11 mouse cellular contexts compared by ENCODE assay signal in genomic region chr8:120940287-120940686, GRCm38 (mm10).
A peak's percentile ranks its signal among the peaks of the same experiment; 100 is the strongest.
DNase-seq lines count a peak whose midpoint lies in the region; ATAC-seq and TF ChIP-seq lines count a peak whose summit lies in the region.
"Had no signal": no experiment of that assay in that cellular context is flagged by ENCODE, and none has a peak within 500 bp of the region (broad histone marks: within the 10 kb centered on the region; RNA-seq: fewer than 3 reads in every experiment).

No protein-coding gene starts in this region.

- peaks cover 39% of the 10 kb centered on the region for H3K4me1 ChIP-seq in hindbrain, embryonic 10.5 days (replicated peaks)
- no peaks in the 10 kb centered on the region for H3K4me1 ChIP-seq in hindbrain, postnatal 0 days (ENCODE audit: insufficient read depth, low read length)
- H3K4me1 ChIP-seq in limb, embryonic 10.5 days, result peaks cover 52% of the 10 kb centered on the region
- no peaks in the 10 kb centered on the region for H3K4me1 ChIP-seq in forebrain, embryonic 13.5 days

- intact Hi-C loops in gastrocnemius, postnatal 14 days (cut with DNase I; ENCODE audit: low total_unique reads), result no loop called here

- no peak for TF ChIP-seq CTCF in hindbrain, postnatal 0 days (IDR thresholded peaks at IDR 0.05; ENCODE audit: low read depth)

- H3K36me3 ChIP-seq in hindbrain, embryonic 10.5 days, result no peaks in the 10 kb centered on the region
- no peaks in the 10 kb centered on the region for H3K36me3 ChIP-seq in hindbrain, postnatal 0 days (ENCODE audit: insufficient read depth, low read length)
- H3K36me3 ChIP-seq in limb, embryonic 10.5 days, result no peaks in the 10 kb centered on the region
- H3K36me3 ChIP-seq in forebrain, embryonic 13.5 days (ENCODE audit: poor library complexity, severe bottlenecking), result no peaks in the 10 kb centered on the region
- H3K36me3 ChIP-seq: forebrain, embryonic 12.5 days had no signal

- no peak overlapping the region for H3K4me3 ChIP-seq in hindbrain, embryonic 10.5 days
- H3K4me3 ChIP-seq in hindbrain, postnatal 0 days (ENCODE audit: low read length), result no peak overlapping the region
- 0 out of 2 replicates have a peak overlapping the region, but pooled peaks have one; percentile 9 for H3K4me3 ChIP-seq in limb, embryonic 10.5 days
- H3K4me3 ChIP-seq in forebrain, embryonic 13.5 days, result no peak overlapping the region
- H3K4me3 ChIP-seq: forebrain, embryonic 12.5 days had no signal

- H3K9me3 ChIP-seq in hindbrain, embryonic 10.5 days, result no peaks in the 10 kb centered on the region
- no peaks in the 10 kb centered on the region for H3K9me3 ChIP-seq in hindbrain, postnatal 0 days (ENCODE audit: low read length)
- no peaks in the 10 kb centered on the region for H3K9me3 ChIP-seq in limb, embryonic 10.5 days (replicated peaks)
- H3K9me3 ChIP-seq in forebrain, embryonic 13.5 days (replicated peaks), result no peaks in the 10 kb centered on the region
- H3K9me3 ChIP-seq: forebrain, embryonic 12.5 days had no signal

- WGBS in hindbrain, embryonic 10.5 days, result 20% methylated on average over 12 of the region's 12 CpGs
- 32% methylated on average over 12 of the region's 12 CpGs for WGBS in hindbrain, postnatal 0 days
- whole genome bisulfite sequencing in limb, embryonic 10.5 days, result 12% methylated on average over 12 of the region's 12 CpGs
- 77% methylated on average over 12 of the region's 12 CpGs for WGBS in forebrain, embryonic 13.5 days

- no peak for ATAC-seq in hindbrain, postnatal 0 days
- ATAC-seq in forebrain, embryonic 13.5 days, result no peak
- ATAC-seq: activated CD4-positive, CD25-positive, alpha-beta regulatory T cell, adult 4 months had no signal

- H3K9ac ChIP-seq in hindbrain, postnatal 0 days (replicated peaks; ENCODE audit: low read length), result no peak overlapping the region
- H3K9ac ChIP-seq in forebrain, embryonic 13.5 days, result no peak overlapping the region
- H3K9ac ChIP-seq: forebrain, embryonic 12.5 days had no signal

- H3K27ac ChIP-seq in hindbrain, embryonic 10.5 days, result 0 out of 2 replicates have a peak overlapping the region, but pooled peaks have one; percentile 59
- no peak overlapping the region for H3K27ac ChIP-seq in hindbrain, postnatal 0 days
- peak overlapping the region; percentile 16; the same call in 1 of the 2 replicates for H3K27ac ChIP-seq in limb, embryonic 10.5 days
- no peak overlapping the region for H3K27ac ChIP-seq in forebrain, embryonic 13.5 days
- H3K27ac ChIP-seq: forebrain, embryonic 12.5 days had no signal

- peaks cover 98% of the 10 kb centered on the region for H3K27me3 ChIP-seq in hindbrain, embryonic 10.5 days (ENCODE audit: insufficient read depth, poor library complexity, severe bottlenecking)
- peaks cover 4% of the 10 kb centered on the region; the same call in 1 of the 2 replicates for H3K27me3 ChIP-seq in hindbrain, postnatal 0 days (ENCODE audit: insufficient read depth, low read length)
- H3K27me3 ChIP-seq in limb, embryonic 10.5 days (ENCODE audit: low read depth, poor library complexity, severe bottlenecking), result peaks cover 100% of the 10 kb centered on the region
- H3K27me3 ChIP-seq in forebrain, embryonic 13.5 days, result peaks cover 19% of the 10 kb centered on the region

- H3K4me2 ChIP-seq in hindbrain, postnatal 0 days (ENCODE audit: low read depth, low read length), result no peak overlapping the region
- no peak overlapping the region for H3K4me2 ChIP-seq in forebrain, embryonic 13.5 days
- H3K4me2 ChIP-seq: forebrain, embryonic 12.5 days had no signal

- peak; percentile 74 for DNase-seq in hindbrain, embryonic 10.5 days (ENCODE audit: low spot score)
- no peak for DNase-seq in hindbrain, postnatal 0 days (ENCODE audit: low spot score)
- peak; percentile 73 for DNase-seq in adrenal gland, adult 2 months
- DNase-seq in forelimb bud, embryonic 11.5 days (ENCODE audit: low read depth, low spot score), result peak; percentile 52
- DNase-seq in limb, embryonic 10.5 days (ENCODE audit: low spot score), result peak; percentile 79
- no peak for DNase-seq in urinary bladder, postnatal 10 days (ENCODE audit: low spot score)
- DNase-seq in gastrocnemius, postnatal 14 days, result no peak
- DNase-seq: heart, postnatal 10 days had no signal

Comparison
In these comparisons a context has a peak if more than half of its experiments do, and no peak if none do; other contexts are left out.
1. DNase-seq: peak in hindbrain, embryonic 10.5 days (single experiment), adrenal gland, adult 2 months (single experiment), forelimb bud, embryonic 11.5 days (single experiment) and limb, embryonic 10.5 days (single experiment); none in hindbrain, postnatal 0 days (single experiment), urinary bladder, postnatal 10 days (single experiment) and gastrocnemius, postnatal 14 days (single experiment).
2. H3K27ac ChIP-seq: peak in hindbrain, embryonic 10.5 days (single experiment) and limb, embryonic 10.5 days (single experiment); none in hindbrain, postnatal 0 days (single experiment) and forebrain, embryonic 13.5 days (single experiment).